Mouse (Mus musculus) forebrain, embryonic 16.5 days (tissue): Measurements from ENCODE around the gene Herc4. TPM values are rescaled to one million over a fixed set of nuclear protein-coding genes. Genes with fewer than 3 reads are reported as not detected.

Experiments
- ATAC-seq: fragments of 200-750 bp; cut with Nextera tagmentation; 2 replicates; pipeline ENCODE4 v1.8.0; 2017; ENCODE audit warnings: mild to moderate bottlenecking, moderate library complexity
- H3K27ac ChIP-seq: fragments of 300-500 bp; sonication (generic); 2 replicates; pipeline ENCODE4 v1.5.1; 2014; ENCODE audit warnings: low read length, control low read depth
- H3K27me3 ChIP-seq: fragments of 300-500 bp; sonication (generic); replicated peaks from 2 replicates; pipeline ENCODE4 v1.6.1; 2014; ENCODE audit warnings: low read length; ENCODE audit not compliant: control insufficient read depth, insufficient read depth
- H3K36me3 ChIP-seq: fragments of 300-500 bp; sonication (generic); 2 replicates; pipeline ENCODE4 v1.6.1; 2014; ENCODE audit not compliant: control insufficient read depth, insufficient read depth
- H3K4me1 ChIP-seq: fragments of 300-500 bp; sonication (generic); replicated peaks from 2 replicates; pipeline ENCODE4 v1.6.1; 2014; ENCODE audit warnings: low read length; ENCODE audit not compliant: control insufficient read depth, insufficient read depth
- H3K4me2 ChIP-seq: fragments of 300-500 bp; sonication (generic); 2 replicates; pipeline ENCODE4 v1.6.1; 2014; ENCODE audit warnings: mild to moderate bottlenecking, low read length, control low read depth
- H3K4me3 ChIP-seq: fragments of 300-500 bp; sonication (generic); replicated peaks from 2 replicates; pipeline ENCODE4 v1.5.1; 2014; ENCODE audit warnings: mild to moderate bottlenecking, low read length, control low read depth
- H3K9ac ChIP-seq: fragments of 300-500 bp; sonication (generic); replicated peaks from 2 replicates; pipeline ENCODE4 v1.6.1; 2014; ENCODE audit warnings: low read depth, low read length, control low read depth
- H3K9me3 ChIP-seq: fragments of 300-500 bp; sonication (generic); 2 replicates; pipeline ENCODE4 v1.6.1; 2016; ENCODE audit warnings: low read length; ENCODE audit not compliant: control insufficient read depth
- WGBS: fragments of 180-500 bp; shearing (Covaris S2); extraction: QIAGEN DNeasy Blood & Tissue Kit; methylation state at CpG from one replicate; pipeline ENCODE4 v1.1.7; 2014; 5-methylcytosine and 5-hydroxymethylcytosine counted together
- polyA plus RNA-seq: library from polyadenylated mRNA; unstranded; fragments of >200 nt; fragmentation: Nextera tagmentation; extraction: Ambion mirVana; gene quantifications from 2 replicates; pipeline ENCODE4 v1.2.1, GENCODE M21; 2015

Gene Herc4
- polyA plus RNA-seq, 1 experiment from 2014 or later: 33.1 TPM

DNA sequence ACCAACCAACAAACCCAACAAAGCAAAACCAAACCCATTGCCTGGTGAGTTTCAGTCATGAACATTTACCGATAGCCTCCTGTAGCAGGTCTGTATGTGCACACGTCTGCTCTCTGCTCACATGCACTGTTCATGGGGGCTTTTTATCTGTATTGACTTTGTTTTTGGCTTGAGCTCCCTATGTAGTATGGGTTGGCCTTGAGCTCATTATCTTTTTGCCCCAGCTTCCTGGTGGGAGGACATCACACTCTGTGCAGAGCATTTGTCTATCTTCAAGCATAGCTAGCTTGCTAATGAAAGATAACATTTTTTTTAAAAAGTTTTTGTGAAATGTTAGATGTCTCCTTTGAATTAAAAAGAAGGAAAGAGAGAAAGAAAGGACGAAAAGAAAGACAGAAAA lies 33.4 kb downstream of the Herc4 start:
- Histone ChIP-seq H3K27ac (no peak overlapping the region), H3K9me3 (no peaks in the 10 kb centered on the region), H3K36me3 (peaks cover 12% of the 10 kb centered on the region), H3K4me3 (no peak overlapping the region), H3K9ac (no peak overlapping the region), H3K4me1 (no peaks in the 10 kb centered on the region), H3K4me2 (no peak overlapping the region), H3K27me3 (no peaks in the 10 kb centered on the region)
- ATAC-seq: no peak
- 99% methylated on average over 3 of the region's 3 CpGs for WGBS

DNA sequence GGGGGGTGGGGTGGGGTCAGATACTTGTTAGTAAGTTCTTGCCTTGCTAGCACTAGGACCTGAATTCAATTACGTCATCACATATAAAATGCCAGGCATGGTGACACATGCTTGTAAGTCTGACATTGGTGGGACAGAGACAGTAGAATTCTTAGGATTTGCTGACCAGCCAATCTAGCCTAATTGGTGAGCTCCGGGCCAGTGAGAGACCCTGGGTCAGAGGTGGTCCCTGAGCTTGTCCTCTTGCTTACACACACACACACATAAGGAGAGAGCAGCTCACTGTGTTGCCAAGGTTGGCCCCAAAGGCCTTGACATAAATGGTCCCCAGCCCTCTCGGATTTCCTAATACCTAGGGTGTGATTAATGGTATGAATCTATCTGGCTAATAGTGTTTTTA lies 36.2 kb downstream of the Herc4 start:
- no peaks in the 10 kb centered on the region for H3K27me3 ChIP-seq
- no peaks in the 10 kb centered on the region for H3K9me3 ChIP-seq
- H3K4me2 ChIP-seq: no peak overlapping the region
- no peak overlapping the region for H3K27ac ChIP-seq
- H3K36me3 ChIP-seq: peaks cover 8% of the 10 kb centered on the region
- no peak overlapping the region for H3K9ac ChIP-seq
- 96% methylated on average over 3 of the region's 3 CpGs for WGBS
- no peak overlapping the region for H3K4me3 ChIP-seq
- H3K4me1 ChIP-seq: no peaks in the 10 kb centered on the region
- ATAC-seq: no peak

DNA sequence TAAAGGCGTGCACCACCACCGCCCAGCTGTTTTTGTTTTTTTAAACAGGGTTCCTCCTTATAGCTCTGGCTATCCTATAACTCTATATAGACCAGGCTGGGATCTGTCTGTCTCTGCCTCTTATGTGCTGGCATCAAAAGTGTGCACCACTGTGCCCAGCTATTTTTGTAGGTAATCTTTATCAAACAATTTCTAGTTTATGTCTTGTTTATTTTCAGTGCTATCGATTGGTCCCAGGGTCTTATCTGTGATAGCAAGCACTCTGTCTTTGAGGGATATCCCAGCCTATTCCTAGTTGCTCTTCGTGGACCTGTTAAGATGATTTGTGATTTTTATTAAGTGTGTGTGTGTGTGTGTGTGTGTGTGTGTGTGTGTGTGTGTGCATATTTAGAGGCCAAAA lies 38.8 kb downstream of the Herc4 start:
- WGBS: 93% methylated on average over 4 of the region's 4 CpGs
- no peak overlapping the region for H3K27ac ChIP-seq
- no peaks in the 10 kb centered on the region for H3K9me3 ChIP-seq
- peaks cover 12% of the 10 kb centered on the region for H3K36me3 ChIP-seq
- H3K4me2 ChIP-seq: no peak overlapping the region
- no peak overlapping the region for H3K9ac ChIP-seq
- no peaks in the 10 kb centered on the region for H3K27me3 ChIP-seq
- H3K4me1 ChIP-seq: no peaks in the 10 kb centered on the region
- H3K4me3 ChIP-seq: no peak overlapping the region
- no peak for ATAC-seq

DNA sequence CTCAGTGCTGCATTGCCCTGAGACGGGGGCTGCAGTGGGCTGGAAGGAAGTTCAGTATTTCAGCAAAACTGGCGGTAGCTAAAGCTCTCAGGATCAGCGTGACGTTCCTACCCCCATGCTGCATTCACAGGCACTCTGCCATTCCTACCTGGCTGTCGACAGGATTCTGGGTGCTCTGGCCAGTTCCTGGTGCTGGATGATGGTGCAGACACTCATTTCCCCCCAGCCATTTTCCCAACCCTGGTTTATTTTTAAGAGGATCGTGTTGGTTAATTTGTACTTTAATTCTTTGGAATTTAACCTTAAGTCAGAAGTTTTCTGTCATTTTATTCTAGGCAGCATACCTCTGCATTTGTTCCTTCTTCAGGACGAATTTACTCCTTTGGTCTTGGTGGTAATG lies 39.2 kb downstream of the Herc4 start:
- no peaks in the 10 kb centered on the region for H3K27me3 ChIP-seq
- ATAC-seq: no peak
- H3K36me3 ChIP-seq: peaks cover 14% of the 10 kb centered on the region
- no peak overlapping the region for H3K4me3 ChIP-seq
- no peaks in the 10 kb centered on the region for H3K4me1 ChIP-seq
- H3K27ac ChIP-seq: no peak overlapping the region
- H3K4me2 ChIP-seq: no peak overlapping the region
- no peak overlapping the region for H3K9ac ChIP-seq
- 86% methylated on average over 7 of the region's 7 CpGs for WGBS
- H3K9me3 ChIP-seq: no peaks in the 10 kb centered on the region

DNA sequence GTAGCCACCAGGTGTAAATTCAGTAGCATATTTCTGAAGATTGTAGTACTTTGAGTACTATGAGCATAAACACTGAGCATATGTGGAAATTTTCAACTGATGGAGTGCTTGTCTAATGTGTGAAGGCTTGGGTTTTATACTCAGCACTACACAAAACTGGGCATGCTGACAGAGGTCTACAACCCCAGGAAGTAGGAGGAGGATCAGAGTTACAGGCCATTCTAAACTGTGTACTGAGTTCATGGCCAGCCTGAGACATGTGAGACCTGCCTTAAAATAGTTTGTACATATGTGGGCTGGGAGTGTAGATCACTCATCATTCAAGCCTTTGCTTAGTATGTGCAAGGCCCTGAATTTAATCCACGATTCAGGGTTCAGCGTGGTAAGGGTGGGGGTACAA lies 58.7 kb downstream of the Herc4 start:
- Histone ChIP-seq H3K27ac (no peak overlapping the region), H3K4me2 (no peak overlapping the region), H3K9me3 (no peaks in the 10 kb centered on the region), H3K9ac (no peak overlapping the region), H3K36me3 (peaks cover 5% of the 10 kb centered on the region; the same call in 1 of the 2 replicates), H3K4me1 (no peaks in the 10 kb centered on the region), H3K27me3 (no peaks in the 10 kb centered on the region), H3K4me3 (no peak overlapping the region)
- ATAC-seq: no peak
- WGBS: 94% methylated on average over 2 of the region's 2 CpGs

DNA sequence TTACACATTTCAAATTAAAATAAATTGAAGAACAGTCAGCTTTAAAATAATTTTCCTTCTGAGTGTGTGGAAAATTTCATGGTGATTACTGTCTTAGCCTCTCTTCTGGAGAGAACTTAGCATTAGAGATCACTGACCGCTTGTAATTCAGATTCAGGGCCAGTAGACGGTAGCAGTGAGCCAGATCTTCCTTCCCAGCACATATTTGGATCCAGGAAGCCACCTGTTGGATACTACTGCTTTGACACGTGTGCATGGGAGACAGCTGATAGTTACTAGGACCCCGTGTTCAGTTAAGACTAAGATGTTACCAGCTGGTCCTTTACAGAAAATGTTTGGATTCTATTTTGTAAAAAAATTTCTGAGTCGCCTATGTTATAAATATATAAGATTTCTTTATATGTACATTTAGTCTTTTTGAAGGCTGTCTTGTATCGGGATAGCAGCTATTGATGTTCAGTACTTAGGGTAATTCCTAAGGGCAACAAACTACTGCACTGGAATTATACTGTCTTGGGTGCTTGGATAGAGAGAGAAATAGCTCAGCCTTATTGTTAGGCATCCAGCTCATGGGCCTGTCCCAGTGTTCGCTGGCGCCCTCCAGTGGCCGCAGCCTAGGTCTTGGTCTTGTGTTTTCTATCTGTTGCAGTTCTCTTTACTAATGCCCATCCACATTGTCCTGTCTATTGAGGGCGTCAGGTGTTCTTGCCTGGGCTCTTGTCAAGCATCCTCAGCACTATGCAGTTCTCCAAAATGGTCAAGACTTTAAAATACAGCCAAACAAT lies 65.2 kb downstream of the Herc4 start:
- Histone ChIP-seq H3K9ac (no peak overlapping the region), H3K9me3 (no peaks in the 10 kb centered on the region), H3K4me2 (no peak overlapping the region), H3K27ac (no peak overlapping the region), H3K4me1 (no peaks in the 10 kb centered on the region), H3K36me3 (peaks cover 19% of the 10 kb centered on the region), H3K4me3 (no peak overlapping the region), H3K27me3 (no peaks in the 10 kb centered on the region)
- peak; percentile 52; the same call in 1 of the 2 replicates for ATAC-seq
- 42% methylated on average over 10 of the region's 10 CpGs for WGBS

DNA sequence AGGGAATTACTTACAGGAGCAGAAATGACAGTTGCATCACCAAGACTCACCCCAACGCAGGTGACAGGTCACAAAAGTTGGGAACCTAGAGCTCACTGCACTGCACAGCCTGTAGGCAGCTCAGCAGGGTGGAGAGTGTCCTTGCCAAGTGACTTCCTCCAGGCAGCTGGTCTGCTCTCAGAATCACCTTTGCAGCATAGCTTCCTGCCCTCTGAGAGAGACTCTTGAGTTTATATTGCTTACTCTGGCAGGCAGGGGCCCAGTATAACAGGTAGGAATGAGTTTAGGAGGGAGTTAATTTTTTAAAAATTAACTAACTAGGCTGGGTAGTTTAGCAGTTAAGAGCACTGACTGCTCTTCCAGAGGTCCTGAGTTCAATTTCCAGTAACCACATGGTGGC lies 70.1 kb downstream of the Herc4 start:
- Histone ChIP-seq H3K4me1 (no peaks in the 10 kb centered on the region), H3K36me3 (peaks cover 18% of the 10 kb centered on the region), H3K27me3 (no peaks in the 10 kb centered on the region), H3K27ac (no peak overlapping the region), H3K9ac (no peak overlapping the region), H3K4me3 (no peak overlapping the region), H3K9me3 (no peaks in the 10 kb centered on the region), H3K4me2 (no peak overlapping the region)
- 97% methylated on average over 1 of the region's 1 CpGs for WGBS
- ATAC-seq: no peak

DNA sequence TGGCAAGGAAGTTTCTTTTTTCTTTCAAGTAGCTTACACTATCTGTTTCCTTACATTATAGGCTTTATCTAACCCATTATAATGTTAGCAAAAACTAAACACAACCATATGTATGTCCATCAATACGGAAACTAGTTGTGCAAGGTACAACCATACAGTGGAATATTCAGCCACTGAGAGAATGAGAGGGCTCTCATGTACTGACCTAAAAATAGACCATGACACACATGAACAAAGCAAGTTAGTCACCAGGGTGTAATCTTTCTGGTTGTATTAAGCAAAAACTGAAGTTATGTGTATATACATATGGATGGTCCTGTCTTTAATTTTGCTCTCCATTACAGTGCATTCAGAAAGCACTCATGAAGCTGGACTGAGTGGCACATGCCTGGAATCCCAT lies 83.5 kb downstream of the Herc4 start:
- Histone ChIP-seq H3K27me3 (no peaks in the 10 kb centered on the region), H3K9ac (no peak overlapping the region), H3K4me3 (no peak overlapping the region), H3K9me3 (no peaks in the 10 kb centered on the region), H3K4me1 (no peaks in the 10 kb centered on the region), H3K36me3 (peaks cover 31% of the 10 kb centered on the region), H3K4me2 (no peak overlapping the region), H3K27ac (no peak overlapping the region)
- no peak for ATAC-seq
- WGBS: 94% methylated on average over 1 of the region's 1 CpGs

DNA sequence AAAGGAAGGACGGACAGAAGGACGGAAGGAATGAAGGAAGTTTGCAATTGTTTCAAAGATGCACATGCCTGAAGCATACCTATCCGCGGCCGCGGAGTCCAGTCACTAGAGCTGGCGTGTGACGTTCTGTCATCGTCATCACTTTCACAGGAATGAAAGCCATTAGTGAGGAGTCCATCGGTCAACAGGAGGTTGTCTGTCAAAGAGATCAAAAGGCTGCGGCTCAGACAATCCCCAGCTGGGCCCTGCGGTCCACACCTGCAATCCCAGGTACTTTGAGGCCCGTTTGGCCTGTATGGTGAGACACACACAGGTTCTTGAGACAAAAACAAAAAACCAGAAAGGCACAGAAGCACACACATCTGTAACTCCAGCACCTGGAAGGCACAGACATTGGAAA lies 93.3 kb downstream of the Herc4 start:
- Histone ChIP-seq H3K27ac (no peak overlapping the region), H3K4me2 (peak overlapping the region; percentile 65), H3K9ac (no peak overlapping the region), H3K36me3 (peaks cover 3% of the 10 kb centered on the region), H3K4me3 (peak overlapping the region; percentile 79), H3K9me3 (no peaks in the 10 kb centered on the region), H3K27me3 (no peaks in the 10 kb centered on the region), H3K4me1 (peaks cover 20% of the 10 kb centered on the region)
- 64% methylated on average over 13 of the region's 13 CpGs for WGBS
- no peak for ATAC-seq

DNA sequence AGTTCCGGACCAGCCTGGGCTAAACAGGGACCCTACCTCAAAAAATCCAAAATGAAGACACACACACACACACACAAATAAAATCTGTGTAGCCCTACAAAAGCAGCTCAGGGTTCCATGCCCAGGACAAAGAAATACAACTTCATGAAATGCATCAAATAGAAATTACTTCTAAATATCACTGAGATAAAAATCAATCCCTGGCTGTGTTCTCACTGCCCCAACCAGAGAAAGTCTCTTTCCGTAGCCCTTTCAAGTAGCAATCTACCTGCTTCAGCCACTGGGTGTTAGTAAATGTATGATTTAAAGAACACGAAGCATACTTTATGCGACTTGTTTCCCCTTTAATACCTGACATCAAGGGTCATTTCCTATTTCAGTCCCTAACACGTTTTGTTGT lies 93.7 kb downstream of the Herc4 start:
- H3K9ac ChIP-seq: 0 out of 2 replicates have a peak overlapping the region, but pooled peaks have one; percentile 1
- H3K4me3 ChIP-seq: peak overlapping the region; percentile 79
- WGBS: 21% methylated on average over 5 of the region's 5 CpGs
- H3K4me2 ChIP-seq: peak overlapping the region; percentile 65
- peaks cover 20% of the 10 kb centered on the region for H3K4me1 ChIP-seq
- H3K27ac ChIP-seq: no peak overlapping the region
- H3K27me3 ChIP-seq: no peaks in the 10 kb centered on the region
- peaks cover 3% of the 10 kb centered on the region for H3K36me3 ChIP-seq
- ATAC-seq: no peak
- H3K9me3 ChIP-seq: no peaks in the 10 kb centered on the region
